Mouse (Mus musculus) heart, embryonic 15.5 days (tissue): Measurements from ENCODE around the gene Dgkq. TPM values are rescaled to one million over a fixed set of nuclear protein-coding genes. Genes with fewer than 3 reads are reported as not detected.

Experiments
- ATAC-seq: fragments of 200-750 bp; cut with Nextera tagmentation; replicated peaks from 2 replicates; pipeline ENCODE4 v1.8.0; 2017; ENCODE audit warnings: low read depth, moderate TSS enrichment; ENCODE audit not compliant: insufficient number of reproducible peaks, insufficient read depth, low FRiP score
- H3K27ac ChIP-seq: fragments of 300-500 bp; sonication (generic); 2 replicates; pipeline ENCODE4 v1.5.1; 2015; ENCODE audit warnings: mild to moderate bottlenecking, inconsistent platforms
- H3K27me3 ChIP-seq: fragments of 300-500 bp; sonication (generic); 2 replicates; pipeline ENCODE4 v1.6.1; 2015; ENCODE audit warnings: inconsistent platforms
- H3K36me3 ChIP-seq: fragments of 300-500 bp; sonication (generic); 2 replicates; pipeline ENCODE4 v1.6.1; 2015; ENCODE audit warnings: mild to moderate bottlenecking, inconsistent platforms
- H3K4me1 ChIP-seq: fragments of 300-500 bp; sonication (generic); replicated peaks from 2 replicates; pipeline ENCODE4 v1.6.1; 2015; ENCODE audit warnings: inconsistent platforms
- H3K4me2 ChIP-seq: fragments of 300-500 bp; sonication (generic); 2 replicates; pipeline ENCODE4 v1.6.1; 2015; ENCODE audit warnings: inconsistent platforms, mild to moderate bottlenecking, moderate library complexity
- H3K4me3 ChIP-seq: fragments of 300-500 bp; sonication (generic); 2 replicates; pipeline ENCODE4 v1.5.1; 2015; ENCODE audit warnings: mild to moderate bottlenecking, inconsistent platforms
- H3K9ac ChIP-seq: fragments of 300-500 bp; sonication (generic); 2 replicates; pipeline ENCODE4 v1.6.1; 2015; ENCODE audit warnings: mild to moderate bottlenecking, inconsistent platforms
- H3K9me3 ChIP-seq: fragments of 300-500 bp; sonication (generic); replicated peaks from 2 replicates; pipeline ENCODE4 v1.6.1; 2016; ENCODE audit warnings: inconsistent platforms
- WGBS: fragments of 180-500 bp; shearing (Covaris S2); methylation state at CpG from one replicate; pipeline ENCODE4 v1.1.7; 2015; ENCODE audit warnings: mixed read lengths; 5-methylcytosine and 5-hydroxymethylcytosine counted together
- polyA plus RNA-seq: library from polyadenylated mRNA; unstranded; fragments of >200 nt; fragmentation: Nextera tagmentation; extraction: Ambion mirVana; gene quantifications from 2 replicates; pipeline ENCODE4 v1.2.1, GENCODE M21; 2015

Gene Dgkq
- polyA plus RNA-seq: 6.7 and 7.4 TPM in 2 replicates

- peaks cover 17% of the 10 kb centered on the region for H3K4me1 ChIP-seq
- peak within 1 kb of the TSS; percentile 71 for H3K4me3 ChIP-seq
- peaks cover 18% of the 10 kb centered on the region for H3K36me3 ChIP-seq
- H3K27me3 ChIP-seq: peaks cover 5% of the 10 kb centered on the region; the same call in 1 of the 2 replicates
- 5% methylated on average over 43 of the region's 43 CpGs for WGBS
- H3K4me2 ChIP-seq: peak within 1 kb of the TSS; percentile 90
- peak within 1 kb of the TSS; percentile 93 for H3K27ac ChIP-seq
- no peaks in the 10 kb centered on the region for H3K9me3 ChIP-seq
- H3K9ac ChIP-seq: peak within 1 kb of the TSS; percentile 86
- peak; percentile 84 for ATAC-seq
Observed at GRCm38 (mm10) chr5:108668977-108669936, at the start of gene Dgkq. Gene Dgkq (minus strand): TSS chr5:108669672.

- Histone ChIP-seq H3K27ac (no peak overlapping the region), H3K36me3 (no peaks in the 10 kb centered on the region), H3K4me3 (no peak overlapping the region), H3K27me3 (no peaks in the 10 kb centered on the region), H3K9ac (no peak overlapping the region), H3K9me3 (no peaks in the 10 kb centered on the region), H3K4me1 (0 out of 2 replicates have a peak, but pooled peaks cover 5% of the 10 kb centered on the region), H3K4me2 (no peak overlapping the region)
- no peak for ATAC-seq
- whole genome bisulfite sequencing: 46% methylated on average over 4 of the region's 4 CpGs
Observed at GRCm38 (mm10) chr5:108718051-108718450, 48.6 kb upstream of the Dgkq start.

- Histone ChIP-seq H3K27me3 (no peaks in the 10 kb centered on the region), H3K4me1 (0 out of 2 replicates have a peak, but pooled peaks cover 5% of the 10 kb centered on the region), H3K36me3 (no peaks in the 10 kb centered on the region), H3K9ac (no peak overlapping the region), H3K9me3 (no peaks in the 10 kb centered on the region), H3K4me2 (no peak overlapping the region), H3K4me3 (no peak overlapping the region), H3K27ac (no peak overlapping the region)
- 55% methylated on average over 1 of the region's 1 CpGs for WGBS
- ATAC-seq: no peak
Observed at GRCm38 (mm10) chr5:108715974-108716373, 46.5 kb upstream of the Dgkq start.

DNA sequence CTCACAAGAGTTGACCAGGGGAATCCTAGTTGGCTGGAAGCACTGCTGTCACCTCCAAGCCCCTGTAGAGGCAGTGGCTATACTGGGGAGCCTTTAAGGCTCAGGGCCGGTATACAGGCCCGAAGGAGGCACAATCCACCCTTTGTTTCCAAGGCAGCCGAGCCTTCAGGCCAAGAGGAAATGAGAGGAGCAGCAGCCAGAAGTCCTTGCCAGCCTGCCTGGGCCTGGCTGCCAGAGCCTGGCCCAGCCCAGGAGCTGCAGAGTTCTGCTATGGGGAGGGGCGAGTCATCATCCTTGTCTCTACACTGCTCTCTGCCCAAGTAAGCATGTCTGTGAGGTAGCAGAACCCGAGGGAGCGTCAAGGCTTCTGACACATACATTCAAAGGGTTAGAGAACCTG is 44.7 kb upstream of the Dgkq start:
- Histone ChIP-seq H3K36me3 (no peaks in the 10 kb centered on the region), H3K4me2 (no peak overlapping the region), H3K27me3 (no peaks in the 10 kb centered on the region), H3K4me1 (0 out of 2 replicates have a peak, but pooled peaks cover 5% of the 10 kb centered on the region), H3K4me3 (no peak overlapping the region), H3K27ac (peak overlapping the region; percentile 40; the same call in 1 of the 2 replicates), H3K9ac (no peak overlapping the region), H3K9me3 (no peaks in the 10 kb centered on the region)
- peak; percentile 56; the same call in 1 of the 2 replicates for ATAC-seq
- WGBS: 56% methylated on average over 6 of the region's 6 CpGs

DNA sequence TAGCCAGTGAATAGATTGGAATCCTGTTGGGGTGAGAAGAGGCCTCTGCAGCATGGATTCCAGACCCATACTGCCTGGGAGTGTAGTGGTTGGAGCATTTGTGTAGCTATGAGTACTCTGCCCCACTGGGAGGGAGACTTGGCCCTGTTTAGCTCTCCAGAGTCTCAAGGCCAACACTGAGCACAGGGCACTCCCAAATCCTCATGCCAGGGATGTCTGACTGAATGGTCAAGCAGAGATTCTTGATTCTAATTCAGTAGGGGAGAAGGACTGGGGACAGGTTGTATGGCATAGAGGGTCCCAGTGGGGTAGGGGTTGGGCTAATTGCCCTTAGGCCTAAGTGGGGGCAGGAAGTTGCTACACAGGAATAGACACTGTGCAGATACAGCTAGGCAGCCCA is 44.2 kb upstream of the Dgkq start:
- ATAC-seq: no peak
- Histone ChIP-seq H3K4me3 (no peak overlapping the region), H3K9me3 (no peaks in the 10 kb centered on the region), H3K36me3 (no peaks in the 10 kb centered on the region), H3K4me2 (no peak overlapping the region), H3K27ac (peak overlapping the region; percentile 40; the same call in 1 of the 2 replicates), H3K4me1 (0 out of 2 replicates have a peak, but pooled peaks cover 7% of the 10 kb centered on the region), H3K9ac (no peak overlapping the region), H3K27me3 (no peaks in the 10 kb centered on the region)

GRCm38 (mm10) chr5:108713096-108713495 is 43.6 kb upstream of the Dgkq start:
- 0 out of 2 replicates have a peak, but pooled peaks cover 7% of the 10 kb centered on the region for H3K4me1 ChIP-seq
- no peak overlapping the region; the same call in 1 of the 2 replicates for H3K27ac ChIP-seq
- no peak overlapping the region for H3K9ac ChIP-seq
- no peaks in the 10 kb centered on the region for H3K9me3 ChIP-seq
- H3K27me3 ChIP-seq: no peaks in the 10 kb centered on the region
- ATAC-seq: no peak
- no peak overlapping the region for H3K4me2 ChIP-seq
- no peak overlapping the region for H3K4me3 ChIP-seq
- no peaks in the 10 kb centered on the region for H3K36me3 ChIP-seq
- WGBS: 82% methylated on average over 2 of the region's 2 CpGs

DNA sequence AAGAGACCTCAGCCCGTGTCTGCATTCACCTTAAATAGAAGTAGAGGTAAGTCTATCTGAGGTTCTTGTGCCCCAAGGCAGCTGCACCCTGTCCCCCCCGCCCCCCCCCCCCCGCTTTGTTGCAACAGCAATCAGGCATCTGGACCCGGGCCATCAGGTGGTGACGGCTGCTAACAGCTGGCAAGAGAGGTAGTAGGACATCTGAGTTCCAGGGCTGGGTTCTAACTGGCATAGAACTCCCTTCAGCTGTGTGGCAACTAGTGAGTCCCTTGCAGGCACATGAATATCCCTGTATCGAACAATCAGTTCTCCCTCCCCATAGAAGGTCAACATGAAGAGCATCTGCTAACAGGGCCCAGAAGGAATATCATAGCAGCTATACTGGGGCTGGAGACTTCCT is 42.5 kb upstream of the Dgkq start:
- Histone ChIP-seq H3K4me2 (no peak overlapping the region), H3K9me3 (no peaks in the 10 kb centered on the region), H3K36me3 (no peaks in the 10 kb centered on the region), H3K27me3 (no peaks in the 10 kb centered on the region), H3K9ac (no peak overlapping the region), H3K4me3 (no peak overlapping the region), H3K27ac (no peak overlapping the region), H3K4me1 (0 out of 2 replicates have a peak, but pooled peaks cover 7% of the 10 kb centered on the region)
- no peak for ATAC-seq
- WGBS: 65% methylated on average over 6 of the region's 6 CpGs

DNA sequence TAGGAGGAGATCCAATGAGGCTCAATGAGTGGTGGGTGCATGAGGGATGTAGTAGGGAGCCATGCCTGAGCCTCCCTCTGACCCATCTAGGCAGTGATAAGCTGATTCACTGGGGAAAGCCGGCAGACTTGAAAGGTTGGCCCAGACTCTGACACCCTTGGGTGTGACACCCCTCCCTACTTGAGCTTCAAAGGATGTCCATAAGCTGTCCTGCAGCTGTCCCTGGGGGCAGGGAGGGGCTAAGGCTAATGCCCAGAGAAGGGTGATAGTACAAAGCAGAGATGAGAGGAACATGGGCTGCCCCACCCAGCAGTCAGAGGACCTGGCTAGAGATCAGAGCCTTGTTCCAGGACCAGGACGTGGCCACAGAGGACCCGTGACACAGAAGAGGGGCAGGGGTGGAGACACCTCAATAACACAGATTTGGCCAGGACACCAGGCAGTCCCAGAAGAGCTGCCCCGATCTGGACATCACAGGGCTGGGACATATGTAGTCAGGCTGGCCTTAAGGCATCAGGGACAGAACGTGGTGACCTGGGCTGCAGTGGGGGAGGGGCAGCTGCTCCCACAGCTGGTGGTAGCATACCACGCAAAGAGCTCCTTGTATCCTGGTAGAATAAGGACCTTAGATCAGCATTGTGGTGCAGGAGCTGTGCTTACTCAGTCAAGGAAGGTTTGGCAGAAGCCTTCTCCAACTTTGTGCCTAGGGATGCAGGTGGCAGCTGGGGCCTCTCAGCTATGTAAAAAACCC is 39.7 kb upstream of the Dgkq start:
- WGBS: 42% methylated on average over 6 of the region's 6 CpGs
- H3K36me3 ChIP-seq: peaks cover 21% of the 10 kb centered on the region
- no peak overlapping the region for H3K27ac ChIP-seq
- no peak overlapping the region for H3K4me3 ChIP-seq
- no peaks in the 10 kb centered on the region for H3K27me3 ChIP-seq
- H3K4me2 ChIP-seq: no peak overlapping the region
- no peak for ATAC-seq
- no peaks in the 10 kb centered on the region for H3K9me3 ChIP-seq
- H3K9ac ChIP-seq: no peak overlapping the region
- 0 out of 2 replicates have a peak, but pooled peaks cover 7% of the 10 kb centered on the region for H3K4me1 ChIP-seq

- WGBS: 91% methylated on average over 1 of the region's 1 CpGs
- no peak for ATAC-seq
- Histone ChIP-seq H3K27me3 (no peaks in the 10 kb centered on the region), H3K9ac (no peak overlapping the region), H3K4me2 (no peak overlapping the region), H3K9me3 (no peaks in the 10 kb centered on the region), H3K27ac (no peak overlapping the region), H3K36me3 (peaks cover 21% of the 10 kb centered on the region), H3K4me1 (peaks cover 8% of the 10 kb centered on the region; the same call in 1 of the 2 replicates), H3K4me3 (no peak overlapping the region)
Observed at GRCm38 (mm10) chr5:108708419-108708818, 38.9 kb upstream of the Dgkq start.

GRCm38 (mm10) chr5:108707758-108708157 is 38.3 kb upstream of the Dgkq start:
- Histone ChIP-seq H3K27ac (no peak overlapping the region), H3K9ac (no peak overlapping the region), H3K36me3 (peaks cover 21% of the 10 kb centered on the region), H3K4me1 (peaks cover 11% of the 10 kb centered on the region; the same call in 1 of the 2 replicates), H3K27me3 (no peaks in the 10 kb centered on the region), H3K4me3 (no peak overlapping the region), H3K9me3 (no peaks in the 10 kb centered on the region), H3K4me2 (no peak overlapping the region)
- ATAC-seq: no peak
- 67% methylated on average over 2 of the region's 2 CpGs for WGBS
